Mouse (Mus musculus) frontal cortex, adult (tissue): Measurements from ENCODE around the gene Cnnm4.

ENCODE experiments used
- ATAC-seq: cut with Nextera tagmentation; 2 replicates; pipeline ENCODE4 v1.9.2; 2017; ENCODE audit warnings: mild to moderate bottlenecking, moderate library complexity, mixed read lengths; ENCODE audit not compliant: low TSS enrichment

The Cnnm4 gene

DNA sequence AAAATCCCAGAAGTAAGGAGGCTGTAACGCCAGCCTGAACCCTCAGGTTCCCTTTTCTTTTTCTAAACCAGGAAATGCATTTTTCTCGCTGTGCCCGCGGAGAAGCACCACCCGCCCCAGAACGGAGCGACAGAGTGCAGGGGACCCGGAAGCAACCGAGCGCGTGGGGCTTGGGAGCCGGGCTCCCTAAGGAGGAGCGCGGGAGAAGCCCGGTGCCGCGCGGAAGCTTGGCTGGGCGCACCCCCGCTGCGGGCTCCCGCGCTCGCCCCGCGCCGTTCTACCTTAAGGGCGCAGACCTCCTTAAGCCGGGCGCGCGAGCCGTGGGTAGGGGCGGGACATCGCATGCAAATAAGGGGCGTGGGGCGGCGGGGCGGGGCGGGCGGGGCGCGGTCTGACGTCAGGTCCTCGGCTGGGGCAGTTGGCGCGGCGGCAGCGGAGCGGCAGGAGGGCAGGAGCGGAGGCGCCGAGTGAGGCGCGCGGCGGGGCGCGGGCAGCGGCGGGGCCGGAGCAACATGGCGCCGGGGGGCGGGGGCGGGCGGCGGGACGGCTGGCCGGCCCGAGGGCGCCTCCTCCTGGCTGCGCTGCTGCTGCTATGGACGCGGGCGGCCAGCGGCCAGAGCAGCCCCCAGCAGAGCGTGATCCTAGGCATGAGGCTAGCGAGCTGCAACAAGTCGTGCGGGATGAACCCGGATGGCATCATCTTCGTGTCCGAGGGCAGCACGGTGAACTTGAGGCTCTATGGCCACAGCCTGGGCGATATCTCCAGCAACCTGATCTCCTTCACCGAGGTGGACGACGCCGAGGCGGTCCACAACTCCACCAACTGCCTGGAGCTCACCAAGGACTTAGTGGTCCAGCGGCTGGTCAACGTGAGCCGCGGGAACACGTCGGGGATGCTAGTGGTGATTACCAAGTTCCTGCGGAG lies at the start of gene Cnnm4:
Cnnm4 (plus strand) TSS at position 440 of the 925 bp plus-strand sequence.
- peak; percentile 88 for ATAC-seq

DNA sequence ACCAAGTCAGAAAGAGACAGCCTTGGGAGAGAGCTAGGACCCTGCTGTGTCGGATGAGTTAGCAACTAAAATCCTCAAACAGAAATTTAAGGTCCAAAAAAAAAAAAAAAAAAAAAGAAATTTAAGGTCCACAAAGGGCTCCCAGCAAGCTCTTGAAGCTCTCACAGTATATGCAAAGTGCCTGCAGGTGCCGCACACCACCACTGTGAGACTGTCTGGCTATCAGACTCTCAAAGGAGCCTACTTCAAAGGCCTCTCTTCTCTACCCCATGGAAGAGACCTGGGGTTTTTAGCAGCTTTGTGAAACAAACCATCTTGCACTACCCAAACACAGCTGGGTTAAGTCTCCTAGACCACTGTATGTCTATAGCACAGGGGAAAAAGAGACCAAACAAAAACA lies 41.9 kb upstream of the Cnnm4 start:
- ATAC-seq: no peak

DNA sequence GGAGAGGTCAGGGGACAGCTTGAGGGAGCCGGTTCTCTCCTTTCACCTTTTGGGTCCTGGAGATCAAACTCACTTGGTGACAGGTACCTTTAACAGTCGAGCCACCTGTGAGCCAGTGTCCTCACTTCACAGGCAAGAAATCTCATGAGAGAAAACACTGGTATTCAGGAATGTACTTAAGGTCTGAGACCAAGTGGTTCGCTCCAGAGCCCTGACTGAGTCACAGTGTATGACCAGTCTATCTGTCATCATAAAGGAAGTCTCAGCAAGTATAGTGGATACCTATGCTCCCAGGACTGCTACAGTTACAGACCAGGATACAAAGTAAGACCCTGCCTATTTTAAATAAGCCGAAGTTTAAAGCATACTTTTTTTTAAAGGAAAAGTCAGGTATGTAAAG lies 38.4 kb upstream of the Cnnm4 start:
- no peak for ATAC-seq

DNA sequence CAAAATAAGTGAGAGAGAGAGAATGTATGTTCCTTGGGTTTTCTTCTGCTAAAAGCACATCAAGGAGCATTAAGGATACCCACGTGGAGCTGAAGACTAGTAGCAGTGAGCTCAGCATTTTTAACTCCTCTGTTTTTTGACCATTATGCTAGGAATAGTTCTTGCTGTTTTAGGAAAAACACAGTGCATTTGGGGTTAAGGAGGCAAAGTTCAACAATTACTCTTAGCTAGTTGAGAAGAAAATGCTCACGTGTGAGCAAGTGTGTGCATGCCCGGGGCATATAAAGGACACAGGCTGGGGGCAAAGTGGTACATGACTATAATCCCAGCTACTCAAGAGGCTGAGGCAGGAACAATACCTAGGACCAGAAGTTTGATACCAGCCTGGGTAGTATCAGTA lies 37.8 kb upstream of the Cnnm4 start:
- no peak for ATAC-seq

DNA sequence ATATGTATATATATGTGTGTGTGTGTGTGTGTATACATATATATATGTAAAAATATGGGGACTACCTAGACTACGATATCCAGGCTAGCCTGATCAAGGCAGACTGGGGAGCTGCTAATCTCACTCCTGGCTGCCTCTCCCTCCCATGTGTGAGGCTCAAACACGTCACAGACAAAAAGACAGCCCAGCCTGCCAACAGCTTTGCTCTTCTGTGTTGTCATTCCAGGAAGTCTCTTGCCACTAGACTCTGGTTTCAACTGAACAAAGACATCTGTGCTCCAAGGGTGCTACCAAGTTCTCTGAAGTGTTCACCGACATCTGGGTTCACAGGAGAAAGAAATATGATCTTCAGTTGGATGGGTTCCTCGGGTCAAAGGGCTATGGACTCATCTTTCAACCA lies 36.3 kb upstream of the Cnnm4 start:
- peak; percentile 38; the same call in 1 of the 2 replicates for ATAC-seq

DNA sequence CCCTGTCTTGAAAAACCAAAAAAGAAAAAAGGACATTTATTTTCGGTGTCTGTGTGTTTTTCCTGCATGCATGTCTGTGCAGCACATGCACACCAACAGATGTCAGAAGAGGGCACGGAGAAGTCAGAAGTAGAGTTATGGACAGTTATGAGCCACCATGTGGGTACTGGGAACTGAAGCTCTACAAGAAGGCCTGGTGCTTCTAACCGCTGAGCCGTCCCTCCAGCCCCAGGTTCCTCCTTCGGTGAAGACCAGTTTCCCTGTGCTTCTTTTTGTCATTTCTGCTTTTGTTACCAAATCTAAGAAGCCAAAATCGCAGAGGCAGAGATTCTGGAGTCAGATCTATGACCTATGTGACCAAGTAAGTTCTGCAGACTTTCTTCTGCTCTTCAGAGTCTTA lies 34.9 kb upstream of the Cnnm4 start:
- no peak for ATAC-seq

DNA sequence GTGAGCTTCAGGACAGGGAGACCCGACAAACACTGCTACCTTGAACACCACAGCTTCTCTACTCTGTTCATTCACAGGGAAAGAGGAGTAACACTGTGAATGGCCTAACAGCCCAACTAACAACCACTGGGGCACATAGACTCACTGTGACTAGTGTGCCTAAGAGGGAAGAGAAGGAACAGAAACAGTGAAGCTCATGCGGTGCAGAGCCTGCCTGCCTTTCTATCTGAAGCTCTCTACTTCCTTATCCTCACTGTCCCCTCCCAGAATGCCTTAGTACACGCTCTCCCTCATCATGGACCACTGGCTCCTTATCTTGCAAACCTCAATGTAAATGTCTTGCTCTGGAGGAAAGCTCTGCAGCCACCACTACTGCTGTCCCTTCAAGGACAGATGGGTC lies 34.2 kb upstream of the Cnnm4 start:
- ATAC-seq: no peak

DNA sequence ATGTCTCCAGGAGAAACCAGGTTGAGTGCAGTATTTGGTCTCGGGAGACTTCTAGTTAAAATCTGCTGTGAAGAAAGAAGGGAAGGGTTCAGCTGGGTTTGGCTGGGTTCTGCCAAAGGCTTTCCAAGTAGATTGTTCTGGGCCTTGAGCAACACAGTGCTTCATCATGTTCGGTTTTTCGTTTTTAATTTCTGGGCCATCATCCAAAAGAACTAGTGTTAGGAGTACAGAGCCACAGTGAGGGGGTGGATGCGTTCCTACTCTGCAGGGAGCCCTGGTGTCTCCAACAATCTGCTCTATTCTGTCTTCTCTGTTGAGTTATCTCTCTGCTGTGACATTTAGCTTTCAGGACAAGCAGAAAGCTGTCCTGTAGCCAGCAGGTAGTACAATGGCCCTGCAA lies 30.3 kb upstream of the Cnnm4 start:
- ATAC-seq: peak; percentile 72

DNA sequence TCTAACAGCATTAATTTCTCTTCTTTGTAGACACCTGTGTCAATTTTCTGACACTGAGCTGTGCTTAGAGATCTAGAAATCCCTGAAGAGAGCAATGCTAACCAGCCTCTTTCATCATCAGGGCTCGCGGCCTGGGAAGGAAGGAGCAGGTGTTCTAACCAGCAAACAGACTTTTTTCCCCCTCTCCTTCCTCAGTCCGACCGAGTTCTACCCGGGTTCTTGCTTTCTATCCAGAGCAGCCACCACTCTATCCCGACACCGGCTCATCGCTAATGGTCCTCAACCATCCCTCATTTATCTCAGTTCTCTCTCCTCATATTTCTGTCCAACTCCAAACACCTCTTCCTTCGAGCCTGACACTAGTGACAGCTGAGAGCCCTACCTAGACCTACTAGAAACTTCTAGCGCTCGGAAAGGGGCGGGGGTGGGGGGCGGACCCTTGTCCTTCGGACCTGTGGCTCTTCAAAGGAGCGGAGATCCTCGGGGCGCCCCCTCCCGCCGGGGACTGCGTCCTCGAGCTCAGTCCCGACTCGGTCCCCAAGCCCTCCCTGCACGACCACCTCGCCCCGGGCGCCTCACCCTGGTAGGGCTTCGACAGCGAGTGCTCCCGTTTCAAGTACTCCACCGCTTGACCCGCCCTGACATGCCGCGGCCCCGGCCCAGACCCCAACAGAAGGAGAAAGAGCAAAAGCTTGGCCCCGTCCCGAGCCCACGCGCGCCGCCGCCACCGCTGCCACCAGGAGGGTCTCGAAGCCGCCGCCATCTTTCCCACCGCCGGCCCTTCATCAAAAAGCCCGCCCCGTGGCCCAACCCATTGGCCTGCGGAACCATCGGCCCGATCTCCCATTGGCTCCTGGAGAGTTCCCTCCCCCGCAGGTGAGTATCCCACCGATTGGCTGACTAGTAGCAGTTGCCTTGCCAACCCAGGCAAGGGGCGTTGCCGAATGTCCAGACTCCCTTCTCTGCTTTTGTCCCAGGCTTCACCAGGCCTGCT lies 26.7 kb upstream of the Cnnm4 start, which contains the start of gene Lman2l:
Lman2l (minus strand) TSS at position 801 of the 994 bp plus-strand sequence.
- peak; percentile 99 for ATAC-seq

DNA sequence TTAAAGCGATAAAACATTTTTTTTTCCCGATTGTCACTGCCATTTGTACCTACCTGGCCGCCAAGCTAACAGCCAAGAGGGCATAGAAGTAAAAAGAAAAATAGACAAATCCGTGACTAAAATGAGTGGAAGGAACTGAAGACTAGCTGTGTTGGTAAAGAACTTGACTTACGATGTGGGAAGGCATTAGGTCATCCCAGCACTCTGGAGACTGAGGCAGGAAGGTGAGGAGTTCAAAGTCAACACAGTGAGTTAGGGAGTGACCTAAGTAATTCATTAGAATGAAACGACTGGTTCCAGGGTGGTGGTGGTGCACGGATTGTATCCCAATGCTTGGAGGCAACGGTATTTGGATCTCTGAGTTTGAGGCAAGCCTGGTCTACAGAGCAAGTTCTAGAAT lies 25.9 kb upstream of the Cnnm4 start:
- no peak for ATAC-seq

DNA sequence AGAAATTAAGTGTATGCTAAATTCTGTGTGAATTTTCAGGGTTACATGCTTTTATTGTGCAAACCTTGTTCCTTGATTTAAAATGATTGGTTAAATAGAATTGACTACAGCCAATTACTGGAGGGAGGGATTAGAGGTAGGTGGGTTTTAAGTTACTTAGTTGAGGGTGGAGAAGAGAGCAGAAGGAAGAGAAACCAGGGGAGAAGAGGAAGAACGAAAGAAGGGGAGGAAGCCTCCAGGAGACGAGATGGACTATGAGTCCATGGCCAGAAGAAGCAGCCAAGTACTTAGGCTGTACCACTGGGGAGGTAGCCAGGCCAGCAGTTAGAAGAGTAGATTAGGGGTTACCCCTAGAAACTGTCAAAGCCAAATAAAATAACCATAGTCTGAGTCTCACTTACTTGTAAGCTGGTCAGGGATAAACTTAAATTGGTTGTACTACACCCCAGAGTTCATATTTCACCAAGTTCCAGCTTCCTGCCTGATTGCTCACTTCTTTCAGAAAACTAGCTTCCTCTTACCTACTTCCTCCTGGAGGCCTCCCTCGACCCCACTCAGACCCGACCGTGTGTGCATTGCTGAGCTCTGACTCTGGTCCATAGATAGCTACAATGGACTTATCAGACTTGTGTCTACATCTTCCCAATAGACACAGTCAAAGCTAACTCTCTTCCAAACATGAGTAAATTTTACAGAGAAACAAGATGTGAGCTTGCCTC lies 25.2 kb upstream of the Cnnm4 start:
- ATAC-seq: no peak

DNA sequence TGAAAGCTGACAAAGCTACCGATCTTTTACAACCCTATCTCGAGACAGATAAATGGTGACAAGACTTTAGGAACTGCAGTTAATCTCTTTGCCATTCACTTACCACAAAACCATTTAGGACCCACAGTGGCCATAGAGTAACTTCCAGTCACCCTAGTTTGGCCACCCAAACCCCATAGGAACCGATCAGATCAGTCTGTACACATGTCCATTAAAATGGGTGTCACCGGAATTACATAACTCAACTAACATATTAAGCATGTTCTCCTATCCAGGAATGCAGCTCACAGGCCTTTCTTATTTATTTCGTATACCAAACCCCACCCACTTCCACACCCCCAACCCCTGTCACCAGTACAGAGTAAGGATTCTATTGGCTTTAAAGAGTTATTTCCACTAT lies 24.6 kb upstream of the Cnnm4 start:
- no peak for ATAC-seq

DNA sequence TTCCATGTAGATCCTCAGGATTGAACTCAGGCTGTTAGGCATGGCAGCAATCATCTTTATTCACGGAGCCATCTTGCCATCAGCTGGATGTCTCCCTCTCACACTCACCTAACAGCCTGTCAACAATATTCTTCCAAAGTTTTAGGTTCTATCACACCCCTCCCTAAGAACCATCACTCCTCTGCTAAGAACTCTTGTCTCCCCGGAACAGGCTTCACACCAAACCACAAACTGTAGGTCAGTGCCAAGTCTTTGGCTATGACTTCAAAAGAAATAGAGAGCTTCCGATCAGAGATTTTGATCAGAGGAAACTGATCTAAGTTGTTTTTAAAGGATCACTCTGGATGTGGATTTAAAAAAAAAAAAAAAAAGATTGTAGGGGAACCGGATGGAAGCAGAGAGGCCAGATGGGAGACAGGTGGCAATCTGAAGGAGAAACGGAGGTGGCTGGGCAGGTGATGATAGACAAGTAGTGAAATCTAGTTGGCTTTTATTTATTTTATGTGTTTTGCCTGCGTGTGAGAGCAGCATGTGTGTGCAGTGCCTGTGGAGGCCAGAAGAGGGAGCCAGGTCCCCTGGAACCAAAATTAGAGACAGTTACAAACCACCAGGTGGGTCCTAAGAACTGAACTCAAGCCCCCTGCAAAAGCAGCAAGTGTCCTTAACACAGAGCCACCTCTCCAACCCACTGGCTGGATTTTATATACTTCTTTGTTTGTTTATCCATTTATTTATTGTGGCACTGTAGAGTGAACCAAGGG lies 17.2 kb upstream of the Cnnm4 start:
- no peak for ATAC-seq

DNA sequence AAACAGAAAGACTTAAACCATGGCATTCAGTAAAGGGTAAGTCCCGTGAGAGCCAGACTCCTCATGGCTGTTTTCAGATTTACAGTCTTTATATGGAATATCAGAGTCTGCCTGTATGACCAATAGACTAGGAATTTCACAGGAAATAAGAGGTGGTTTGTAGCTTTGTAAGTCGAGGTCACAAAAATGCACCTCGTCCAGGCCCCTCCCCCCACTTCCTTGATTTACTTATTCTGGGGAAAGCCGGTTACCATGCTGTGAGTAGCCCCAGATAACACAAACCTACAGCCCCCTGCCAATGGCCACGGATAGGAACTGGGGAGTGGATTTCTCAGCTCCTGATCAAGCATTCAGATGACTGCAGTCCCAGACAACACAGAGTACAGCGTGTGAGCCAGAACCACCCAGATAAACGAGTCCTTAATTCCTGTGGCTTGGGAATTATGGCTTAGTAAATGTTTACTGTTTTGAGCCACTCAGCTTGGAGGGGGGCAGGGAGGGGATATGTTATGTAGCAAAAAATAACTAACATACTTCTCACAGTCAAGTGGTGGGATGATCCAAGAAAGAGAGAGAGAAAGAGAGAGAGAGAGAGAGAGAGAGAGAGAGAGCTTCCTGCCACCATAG lies 13.9 kb upstream of the Cnnm4 start:
- no peak for ATAC-seq

DNA sequence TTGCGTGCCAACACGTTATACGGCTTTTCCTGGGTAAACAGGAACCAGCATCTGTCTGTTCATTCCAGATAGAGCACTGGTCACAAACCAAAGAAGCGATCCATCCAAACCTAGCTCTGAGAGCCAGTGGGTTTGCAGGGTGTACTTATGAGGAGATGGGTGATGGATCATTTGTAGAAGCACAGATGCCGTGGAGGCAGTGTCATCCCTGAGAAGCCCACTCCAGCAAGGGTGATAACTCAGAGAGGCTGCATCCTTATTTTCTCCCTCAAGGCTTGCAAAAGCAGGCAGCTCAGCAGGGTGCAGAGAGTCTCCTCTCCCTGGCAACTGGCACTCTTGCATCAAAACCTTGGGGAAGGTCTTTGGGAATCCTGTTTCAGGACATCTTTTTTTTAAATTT lies 13.3 kb upstream of the Cnnm4 start:
- ATAC-seq: peak; percentile 70; the same call in 1 of the 2 replicates

DNA sequence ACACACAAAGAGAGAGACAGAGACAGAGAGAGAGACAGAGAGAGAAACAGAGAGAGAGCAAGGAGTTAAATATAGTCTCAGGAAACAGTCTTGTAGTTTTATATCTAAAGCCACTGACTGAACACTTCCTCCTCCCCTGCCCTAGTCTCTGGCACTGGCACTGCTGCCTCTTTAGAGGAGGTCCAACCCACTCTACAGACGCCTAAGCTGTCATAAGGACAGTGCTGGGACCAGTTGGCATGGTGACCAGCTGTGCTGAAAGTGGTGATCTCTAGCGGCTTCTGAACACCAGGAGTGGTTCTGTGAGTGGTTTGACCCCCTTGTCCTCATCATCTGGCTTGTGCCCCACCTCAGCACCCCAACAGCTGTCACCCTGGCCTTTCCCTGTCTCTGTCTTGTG lies 9.6 kb upstream of the Cnnm4 start:
- no peak for ATAC-seq

DNA sequence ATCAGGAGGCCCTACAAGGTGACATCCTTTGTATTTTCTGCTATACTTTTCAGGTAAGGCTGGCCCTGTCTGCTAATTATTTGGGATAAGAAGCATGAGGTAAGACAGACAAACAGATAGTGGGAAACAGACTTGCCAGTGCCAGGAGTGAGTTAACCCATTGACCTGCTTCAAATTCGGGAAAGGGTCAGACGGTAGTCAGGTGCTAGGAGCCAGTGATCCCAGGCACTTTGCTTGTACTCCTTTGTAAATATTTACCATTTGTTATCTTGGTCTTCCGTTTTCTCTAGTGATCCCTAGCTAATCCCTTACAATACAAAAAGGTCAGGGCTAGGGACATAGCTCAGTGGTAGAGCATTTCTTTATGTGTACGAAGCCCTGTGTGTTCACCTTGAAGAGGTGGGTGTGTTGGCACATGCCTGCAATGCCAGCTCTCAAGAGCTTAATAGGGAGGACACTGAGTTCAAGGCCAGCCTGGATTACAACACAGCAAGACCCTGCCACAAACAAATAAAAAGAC lies 5.7 kb upstream of the Cnnm4 start:
- ATAC-seq: no peak

DNA sequence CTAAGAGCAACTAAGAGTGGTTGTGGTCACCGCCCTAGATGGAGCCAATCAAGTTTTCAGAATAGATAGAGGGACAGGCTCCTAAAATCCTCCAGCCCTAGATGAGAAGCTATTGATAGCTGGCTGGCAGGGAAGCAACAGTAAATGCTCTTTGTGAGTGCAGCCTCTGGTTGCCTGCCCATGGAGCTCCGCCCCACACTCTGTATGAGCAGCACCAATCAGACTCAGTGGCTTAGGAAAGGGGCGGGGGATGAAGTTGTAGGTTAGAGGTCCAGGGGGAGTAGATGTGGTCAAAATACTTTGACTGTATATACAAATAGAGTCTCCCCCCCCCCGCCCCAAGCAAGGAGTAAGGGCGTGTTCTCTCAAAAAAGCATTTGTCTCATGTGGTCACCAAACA lies 4.0 kb upstream of the Cnnm4 start:
- no peak for ATAC-seq

DNA sequence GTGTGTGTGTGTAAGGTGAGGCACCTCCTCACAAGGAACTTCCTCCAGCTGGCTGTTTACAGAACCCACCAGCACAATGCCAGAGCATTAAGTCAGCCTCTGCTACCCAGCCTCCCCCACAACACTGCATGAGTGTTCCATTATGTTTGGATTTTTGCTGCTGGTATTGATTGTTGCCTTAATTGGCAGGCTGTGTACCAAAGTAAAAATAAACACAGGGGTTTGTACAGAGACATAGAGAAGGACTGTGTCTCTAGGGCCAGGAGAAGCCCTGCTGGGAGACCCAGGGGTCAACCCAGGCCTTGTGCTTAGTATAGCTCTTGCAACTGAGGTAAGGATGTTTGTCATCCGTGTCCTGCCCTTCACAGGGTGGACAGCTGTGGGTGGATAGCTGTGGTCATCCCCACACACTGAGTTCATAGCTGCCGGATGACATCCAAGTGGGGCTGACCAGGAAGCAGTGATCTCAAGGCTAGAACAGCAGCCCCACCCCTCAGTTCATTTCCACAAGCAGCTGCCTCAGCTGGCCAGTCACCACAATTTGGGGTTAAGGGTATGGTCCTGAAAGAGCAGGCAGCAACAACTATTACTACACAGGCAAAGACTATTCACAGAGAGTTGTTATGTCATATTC lies 1.5 kb upstream of the Cnnm4 start:
- no peak for ATAC-seq

DNA sequence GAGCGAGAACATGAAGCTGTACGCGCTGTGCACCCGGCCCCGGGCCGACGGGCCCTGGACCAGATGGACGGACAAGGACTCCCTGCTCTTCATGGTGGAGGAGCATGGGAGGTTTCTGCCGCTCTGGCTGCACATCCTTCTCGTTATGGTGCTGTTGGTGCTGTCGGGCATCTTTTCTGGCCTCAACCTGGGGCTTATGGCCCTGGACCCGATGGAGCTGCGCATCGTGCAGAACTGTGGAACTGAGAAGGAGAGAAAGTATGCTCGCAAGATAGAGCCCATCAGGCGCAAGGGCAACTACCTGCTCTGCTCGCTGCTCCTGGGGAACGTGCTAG lies 653 bp downstream of the Cnnm4 start:
- ATAC-seq: no peak
